Mouse (Mus musculus): ENCODE measurements around the gene Usp7. TPM values are rescaled to one million over a fixed set of nuclear protein-coding genes. Genes with fewer than 3 reads are reported as not detected.

Gene Usp7
- polyA plus RNA-seq (2015; fragmentation: Nextera tagmentation; extraction: Ambion mirVana), result 26.5 and 26.8 TPM in 2 replicates

GRCm38 (mm10) chr16:8791949-8792557, at the start of gene Usp7:
Usp7 (minus strand) TSS chr16:8792308.
- H3K4me2 ChIP-seq, result no peak within 1 kb of the TSS
- DNase-seq, result no peak
- no peak for ATAC-seq (ENCODE audit: low read depth)
- no peaks in the 10 kb centered on the region for H3K9me3 ChIP-seq (replicated peaks)
- H3K9ac ChIP-seq, result no peak within 1 kb of the TSS
- no peaks in the 10 kb centered on the region for H3K4me1 ChIP-seq (replicated peaks)
- no peaks in the 10 kb centered on the region for H3K27me3 ChIP-seq
- no peak within 1 kb of the TSS for H3K27ac ChIP-seq
- H3K4me3 ChIP-seq (replicated peaks), result no peak within 1 kb of the TSS
- no peaks in the 10 kb centered on the region for H3K36me3 ChIP-seq
- WGBS (ENCODE audit: insufficient replicate concordance), result 80% methylated on average over 20 of the region's 20 CpGs

- Histone ChIP-seq H3K4me3 (replicated peaks) (no peak overlapping the region), H3K36me3 (peaks cover 85% of the 10 kb centered on the region)
- 85% methylated on average over 3 of the region's 3 CpGs for WGBS (ENCODE audit: insufficient replicate concordance)
Measured at GRCm38 (mm10) chr16:8840557-8840956, 48.4 kb upstream of the Usp7 start.

GRCm38 (mm10) chr16:8838921-8839320, 46.8 kb upstream of the Usp7 start:
- H3K9me3 ChIP-seq (replicated peaks), result no peaks in the 10 kb centered on the region
- H3K4me1 ChIP-seq (replicated peaks), result peaks cover 43% of the 10 kb centered on the region
- peaks cover 90% of the 10 kb centered on the region for H3K36me3 ChIP-seq
- no peak overlapping the region for H3K4me2 ChIP-seq
- ATAC-seq (ENCODE audit: low read depth) (no peak), DNase-seq (no peak)
- H3K27ac ChIP-seq, result no peak overlapping the region
- no peaks in the 10 kb centered on the region for H3K27me3 ChIP-seq
- no peak overlapping the region for H3K9ac ChIP-seq
- no peak overlapping the region for H3K4me3 ChIP-seq (replicated peaks)

More at GRCm38 (mm10) chr16:8840557-8840956, 48.4 kb upstream of the Usp7 start:
- Histone ChIP-seq H3K27ac (no peak overlapping the region), H3K9me3 (replicated peaks) (no peaks in the 10 kb centered on the region), H3K4me2 (no peak overlapping the region), H3K27me3 (no peaks in the 10 kb centered on the region), H3K4me1 (replicated peaks) (peaks cover 28% of the 10 kb centered on the region), H3K9ac (no peak overlapping the region)
- DNase-seq (no peak), ATAC-seq (ENCODE audit: low read depth) (no peak)

- no peaks in the 10 kb centered on the region for H3K27me3 ChIP-seq
- H3K9ac ChIP-seq, result 0 out of 2 replicates have a peak overlapping the region, but pooled peaks have one; percentile 12
- ATAC-seq (ENCODE audit: low read depth) (peak; percentile 69), DNase-seq (no peak)
- WGBS (ENCODE audit: insufficient replicate concordance), result 92% methylated on average over 1 of the region's 1 CpGs
- H3K36me3 ChIP-seq, result peaks cover 91% of the 10 kb centered on the region
- H3K4me2 ChIP-seq, result peak overlapping the region; percentile 23; the same call in 1 of the 2 replicates
- no peaks in the 10 kb centered on the region for H3K9me3 ChIP-seq (replicated peaks)
- H3K4me3 ChIP-seq (replicated peaks), result 0 out of 2 replicates have a peak overlapping the region, but pooled peaks have one; percentile 4
- peaks cover 55% of the 10 kb centered on the region for H3K4me1 ChIP-seq (replicated peaks)
- peak overlapping the region; percentile 76 for H3K27ac ChIP-seq
Measured at GRCm38 (mm10) chr16:8837595-8837994, 45.5 kb upstream of the Usp7 start.

- H3K9ac ChIP-seq, result peak overlapping the region; percentile 12; the same call in 1 of the 2 replicates
- no peak for DNase-seq
- peak; percentile 63 for ATAC-seq (ENCODE audit: low read depth)
- no peaks in the 10 kb centered on the region for H3K27me3 ChIP-seq
- no peaks in the 10 kb centered on the region for H3K9me3 ChIP-seq (replicated peaks)
- peak overlapping the region; percentile 76 for H3K27ac ChIP-seq
- peaks cover 91% of the 10 kb centered on the region for H3K36me3 ChIP-seq
- H3K4me2 ChIP-seq, result peak overlapping the region; percentile 23
- WGBS (ENCODE audit: insufficient replicate concordance), result 80% methylated on average over 1 of the region's 1 CpGs
- H3K4me1 ChIP-seq (replicated peaks), result peaks cover 61% of the 10 kb centered on the region
- H3K4me3 ChIP-seq (replicated peaks), result 0 out of 2 replicates have a peak overlapping the region, but pooled peaks have one; percentile 4
Measured at GRCm38 (mm10) chr16:8836876-8837275, 44.8 kb upstream of the Usp7 start.

GRCm38 (mm10) chr16:8831241-8831640, 39.1 kb upstream of the Usp7 start:
- Histone ChIP-seq H3K9ac (peak overlapping the region; percentile 100), H3K27ac (peak overlapping the region; percentile 99), H3K4me1 (replicated peaks) (peaks cover 57% of the 10 kb centered on the region), H3K4me2 (peak overlapping the region; percentile 87), H3K36me3 (peaks cover 46% of the 10 kb centered on the region), H3K9me3 (replicated peaks) (no peaks in the 10 kb centered on the region), H3K27me3 (no peaks in the 10 kb centered on the region), H3K4me3 (replicated peaks) (peak overlapping the region; percentile 96)
- ATAC-seq (ENCODE audit: low read depth) (no peak), DNase-seq (no peak)
- 2% methylated on average over 12 of the region's 12 CpGs for WGBS (ENCODE audit: insufficient replicate concordance)

GRCm38 (mm10) chr16:8830431-8831211, 38.5 kb upstream of the Usp7 start:
- peaks cover 53% of the 10 kb centered on the region for H3K4me1 ChIP-seq (replicated peaks)
- peaks cover 41% of the 10 kb centered on the region for H3K36me3 ChIP-seq
- H3K9me3 ChIP-seq (replicated peaks), result no peaks in the 10 kb centered on the region
- DNase-seq (peak; percentile 75), ATAC-seq (ENCODE audit: low read depth) (peak; percentile 46)
- H3K27ac ChIP-seq, result peak overlapping the region; percentile 99
- H3K27me3 ChIP-seq, result no peaks in the 10 kb centered on the region
- peak overlapping the region; percentile 100 for H3K9ac ChIP-seq
- WGBS (ENCODE audit: insufficient replicate concordance), result under 1% methylated on average over 70 of the region's 74 CpGs
- H3K4me2 ChIP-seq, result peak overlapping the region; percentile 87
- H3K4me3 ChIP-seq (replicated peaks), result peak overlapping the region; percentile 96

- Histone ChIP-seq H3K27ac (peak within 1 kb of the TSS; percentile 99), H3K27me3 (no peaks in the 10 kb centered on the region), H3K9ac (peak within 1 kb of the TSS; percentile 100), H3K4me3 (replicated peaks) (peak within 1 kb of the TSS; percentile 96), H3K9me3 (replicated peaks) (no peaks in the 10 kb centered on the region), H3K36me3 (peaks cover 32% of the 10 kb centered on the region), H3K4me1 (replicated peaks) (peaks cover 45% of the 10 kb centered on the region), H3K4me2 (peak within 1 kb of the TSS; percentile 96)
- peak; percentile 91 for ATAC-seq (ENCODE audit: low read depth)
- peak; percentile 98 for DNase-seq
- under 1% methylated on average over 75 of the region's 80 CpGs for WGBS (ENCODE audit: insufficient replicate concordance)
Measured at GRCm38 (mm10) chr16:8829564-8830359, 37.7 kb upstream of the Usp7 start, which contains the start of gene 1810013L24Rik. 1810013L24Rik (plus strand) TSS chr16:8830100.

GRCm38 (mm10) chr16:8828636-8829563, 36.8 kb upstream of the Usp7 start:
- H3K4me3 ChIP-seq (replicated peaks), result peak overlapping the region; percentile 68
- ATAC-seq (ENCODE audit: low read depth), result peak; percentile 46
- H3K27ac ChIP-seq, result peak overlapping the region; percentile 99
- WGBS (ENCODE audit: insufficient replicate concordance), result 9% methylated on average over 33 of the region's 33 CpGs
- peaks cover 45% of the 10 kb centered on the region for H3K4me1 ChIP-seq (replicated peaks)
- no peaks in the 10 kb centered on the region for H3K9me3 ChIP-seq (replicated peaks)
- H3K27me3 ChIP-seq, result no peaks in the 10 kb centered on the region
- H3K36me3 ChIP-seq, result peaks cover 25% of the 10 kb centered on the region
- H3K9ac ChIP-seq, result peak overlapping the region; percentile 85
- no peak for DNase-seq
- peak overlapping the region; percentile 96 for H3K4me2 ChIP-seq

- WGBS (ENCODE audit: insufficient replicate concordance), result 87% methylated on average over 7 of the region's 7 CpGs
- no peak for DNase-seq
- Histone ChIP-seq H3K4me1 (replicated peaks) (peaks cover 46% of the 10 kb centered on the region), H3K9ac (no peak overlapping the region), H3K4me3 (replicated peaks) (no peak overlapping the region), H3K27ac (peak overlapping the region; percentile 13; the same call in 1 of the 2 replicates), H3K4me2 (no peak overlapping the region), H3K36me3 (peaks cover 10% of the 10 kb centered on the region), H3K27me3 (no peaks in the 10 kb centered on the region), H3K9me3 (replicated peaks) (no peaks in the 10 kb centered on the region)
- ATAC-seq (ENCODE audit: low read depth), result no peak
Measured at GRCm38 (mm10) chr16:8827366-8827765, 35.3 kb upstream of the Usp7 start.

All from liver, embryonic 13.5 days (tissue).